Mouse (Mus musculus) erythroblast, adult 5-6 weeks (primary cell): ENCODE measurements around the gene Thbd. TPM values are rescaled to one million over a fixed set of nuclear protein-coding genes. Genes with fewer than 3 reads are reported as not detected.

Experiments
- ATAC-seq: replicated peaks from 2 replicates; pipeline ENCODE4 v1.8.0; 2016; ENCODE audit warnings: moderate number of reproducible peaks, mild to moderate bottlenecking, moderate TSS enrichment, inconsistent platforms; ENCODE audit not compliant: poor library complexity, low FRiP score, severe bottlenecking
- total RNA-seq, 2 experiments: library from RNA; stranded (forward) in 1 of 2; stranded (reverse) in 1 of 2; fragments of 150-400 nt in 1 of 2; fragments of 200-764, 138-1000 nt in 1 of 2; gene quantifications; 2 replicates each; pipeline versions ENCODE4 v1.2.3 to v1.2.4; 2015 to 2017; ENCODE audit warnings: low replicate concordance in 2 of 2

Gene Thbd
- total RNA-seq, 2 experiments from 2014 or later, result 3.1 to 4.7 TPM

DNA sequence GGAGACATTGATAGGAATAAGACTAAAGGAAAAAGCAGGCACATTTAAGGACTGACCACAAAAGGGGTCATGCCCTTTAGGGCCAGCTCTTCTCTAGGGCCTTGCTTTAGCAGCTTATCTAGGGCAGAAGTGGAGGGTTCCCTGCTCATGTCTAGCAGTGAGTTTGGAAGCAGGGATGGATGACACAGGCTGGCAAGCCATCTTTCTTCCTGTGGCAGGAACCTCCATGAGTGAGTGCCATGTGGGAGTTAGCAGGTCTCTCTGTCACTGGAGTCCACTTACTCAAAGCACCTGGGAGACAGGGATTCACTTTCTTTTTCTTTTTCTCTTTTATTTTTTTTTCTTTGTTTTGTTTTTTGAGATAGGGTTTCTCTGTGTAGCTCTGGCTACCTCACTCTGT, 14.1 kb downstream of the Thbd start:
- no peak for ATAC-seq

DNA sequence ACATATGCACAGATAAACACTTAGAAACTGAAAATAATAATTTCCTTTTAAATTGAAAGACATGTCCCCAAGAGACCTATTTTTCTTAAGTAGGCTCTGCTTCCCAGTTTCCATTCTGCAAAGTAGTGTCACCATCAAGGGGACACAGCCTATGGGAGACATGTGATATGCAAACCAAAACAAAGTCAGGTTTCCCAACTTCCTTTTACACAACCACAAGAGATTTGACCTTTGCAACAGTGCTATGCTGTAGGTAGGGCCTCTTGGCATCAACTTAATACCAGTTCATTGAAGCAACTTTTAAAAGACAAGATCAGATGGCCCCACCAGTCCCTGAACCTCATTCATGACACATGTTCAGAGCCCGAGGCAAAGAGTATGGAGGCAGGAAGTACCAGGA, 14.8 kb downstream of the Thbd start:
- no peak for ATAC-seq

DNA sequence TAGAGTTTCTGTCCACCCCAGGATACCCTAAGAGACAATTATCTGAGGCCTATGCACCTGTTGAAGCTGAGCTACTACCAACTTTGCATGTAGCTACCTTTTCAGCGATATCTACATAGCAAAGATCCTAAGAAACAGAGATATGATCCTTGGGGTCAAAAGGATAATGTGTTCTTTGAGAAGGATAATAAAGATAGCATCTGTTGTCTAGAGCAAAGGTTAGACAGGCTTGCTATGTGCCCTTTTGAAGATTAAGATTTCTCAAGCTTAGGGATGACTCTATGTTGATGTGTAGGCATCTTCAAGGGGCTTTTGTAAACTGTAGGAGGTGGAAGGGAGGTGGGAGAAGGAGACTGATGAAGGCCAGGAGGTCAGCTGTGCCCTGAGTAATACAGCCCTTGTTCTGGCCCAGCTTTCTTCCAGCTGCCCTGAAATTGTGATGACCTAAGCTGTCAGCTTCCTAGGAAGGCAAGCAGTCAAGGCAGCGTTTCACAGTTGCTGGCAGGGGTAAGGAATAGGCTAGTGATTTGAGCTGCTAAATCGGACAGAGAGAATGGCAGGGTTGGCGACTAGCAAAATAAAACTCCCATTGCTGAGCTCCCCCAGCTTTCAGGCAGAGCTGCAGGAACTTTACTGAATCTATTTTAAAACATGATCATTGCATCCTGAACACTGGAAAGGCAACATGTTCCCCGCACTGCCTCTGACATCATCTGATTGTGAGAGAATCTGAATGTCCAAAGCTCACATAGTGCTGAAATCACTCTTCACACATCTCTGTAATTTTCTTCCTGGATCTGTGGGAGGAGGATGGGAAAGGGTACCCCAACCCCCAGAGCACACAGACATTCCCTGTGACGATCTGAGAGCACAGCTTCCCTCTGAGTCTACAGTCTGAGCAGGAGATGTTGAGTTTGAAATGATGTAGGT, 20.1 kb downstream of the Thbd start:
- ATAC-seq, result no peak

DNA sequence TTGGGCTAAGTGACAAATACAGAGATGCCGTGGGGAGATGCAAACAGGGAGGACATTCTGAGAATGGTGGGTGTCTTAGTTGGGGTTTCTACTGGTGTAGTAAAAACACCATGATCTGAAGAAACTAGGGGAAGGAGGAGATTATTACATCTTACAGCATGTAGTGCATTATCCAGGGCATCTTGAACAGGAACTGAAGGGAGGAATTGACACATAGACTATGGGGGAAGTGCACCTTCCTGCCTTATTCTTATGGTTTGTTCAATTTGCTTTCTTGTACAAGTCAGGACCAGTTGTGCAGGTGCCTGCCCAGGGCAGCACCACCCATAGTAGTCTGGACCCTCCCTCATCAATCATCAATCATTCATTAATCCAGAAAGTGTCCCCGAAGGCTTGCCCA, 21.1 kb downstream of the Thbd start:
- no peak for ATAC-seq

DNA sequence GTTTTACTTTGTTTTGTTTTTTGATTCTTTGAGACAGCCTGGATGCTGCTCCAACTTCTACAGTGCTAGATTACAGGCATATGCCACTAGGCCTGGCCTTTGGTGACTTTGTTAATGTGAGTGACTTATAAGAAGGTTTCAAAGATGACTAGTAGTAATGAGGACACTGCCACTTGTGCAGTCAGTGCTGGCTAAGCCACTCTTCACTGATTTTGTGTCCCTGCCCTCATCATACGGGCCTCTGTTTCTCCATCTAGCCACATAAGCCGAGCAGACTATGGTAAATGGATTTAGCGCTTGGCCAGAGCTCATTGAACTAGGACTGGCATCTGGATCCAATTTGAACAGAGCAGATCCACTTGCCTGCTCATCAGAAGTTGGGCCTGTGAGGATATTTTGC, 21.5 kb downstream of the Thbd start:
- no peak for ATAC-seq

DNA sequence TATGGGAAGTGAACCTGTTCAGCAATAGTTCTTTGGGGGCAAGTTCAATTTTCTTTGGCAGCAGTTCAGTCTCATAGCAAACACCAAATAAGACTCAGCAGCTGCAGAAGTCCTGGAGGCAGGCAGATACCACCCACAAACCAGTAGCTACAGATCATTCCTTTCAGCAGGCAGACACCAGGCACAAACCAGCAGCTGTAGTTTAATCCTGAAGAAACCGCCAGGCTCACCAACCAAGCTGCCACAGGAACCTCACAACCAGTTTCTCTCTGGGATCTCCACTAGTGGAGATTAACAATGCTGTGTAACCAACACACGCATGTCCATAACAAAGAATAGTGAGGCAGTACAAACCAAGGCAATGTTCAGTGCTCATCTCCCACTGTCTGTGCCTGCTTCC, 26.9 kb downstream of the Thbd start:
- ATAC-seq, result no peak

DNA sequence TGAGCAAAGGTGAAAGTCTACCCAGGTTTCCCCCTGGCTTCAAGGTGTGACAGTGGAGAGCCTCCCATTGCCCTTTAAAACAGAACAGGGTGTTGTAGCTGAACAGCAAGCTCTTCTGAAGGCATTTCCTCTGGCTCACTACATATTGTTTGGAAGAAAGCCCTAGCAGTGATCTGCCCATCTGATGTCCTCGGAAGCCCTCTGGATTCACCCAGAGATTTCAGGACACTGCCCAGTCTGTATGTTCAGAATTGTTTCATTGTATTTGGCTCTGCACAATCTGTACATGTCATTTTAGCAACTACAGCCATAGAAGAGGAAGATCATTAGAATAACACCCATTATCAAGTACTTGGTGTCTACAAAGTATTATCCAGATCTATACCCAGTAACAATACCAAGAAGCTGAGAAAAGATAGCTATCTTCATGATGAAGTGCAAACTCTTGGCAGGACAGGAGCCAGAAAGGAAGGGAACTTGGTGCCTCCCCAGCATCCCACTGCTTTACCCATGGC, 28.0 kb downstream of the Thbd start:
- no peak for ATAC-seq

DNA sequence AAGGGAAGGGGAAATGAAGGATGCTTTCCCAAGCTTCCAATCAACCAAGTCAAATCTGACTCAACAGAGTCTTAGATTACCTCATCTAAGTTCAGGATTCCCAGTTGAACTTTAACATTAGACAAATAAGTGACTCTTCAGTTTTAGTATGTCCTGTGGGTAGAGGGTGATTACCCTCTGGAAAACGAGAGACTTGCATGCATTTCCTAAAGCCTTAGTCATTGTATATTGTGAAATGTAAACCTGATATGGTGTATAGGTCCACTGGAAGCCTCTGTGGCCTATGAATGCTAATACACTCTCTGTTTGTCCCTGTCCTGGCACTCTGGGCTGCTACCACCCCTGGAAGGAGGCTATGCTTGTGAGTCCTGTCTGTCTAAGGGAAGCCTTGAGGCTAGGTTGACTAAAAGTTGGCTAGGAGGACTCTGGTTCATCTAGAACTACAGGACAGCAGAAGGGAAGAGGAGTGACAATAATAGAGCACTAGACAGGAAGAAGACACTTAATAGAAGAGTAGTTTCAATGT, 29.1 kb downstream of the Thbd start:
- ATAC-seq, result no peak

DNA sequence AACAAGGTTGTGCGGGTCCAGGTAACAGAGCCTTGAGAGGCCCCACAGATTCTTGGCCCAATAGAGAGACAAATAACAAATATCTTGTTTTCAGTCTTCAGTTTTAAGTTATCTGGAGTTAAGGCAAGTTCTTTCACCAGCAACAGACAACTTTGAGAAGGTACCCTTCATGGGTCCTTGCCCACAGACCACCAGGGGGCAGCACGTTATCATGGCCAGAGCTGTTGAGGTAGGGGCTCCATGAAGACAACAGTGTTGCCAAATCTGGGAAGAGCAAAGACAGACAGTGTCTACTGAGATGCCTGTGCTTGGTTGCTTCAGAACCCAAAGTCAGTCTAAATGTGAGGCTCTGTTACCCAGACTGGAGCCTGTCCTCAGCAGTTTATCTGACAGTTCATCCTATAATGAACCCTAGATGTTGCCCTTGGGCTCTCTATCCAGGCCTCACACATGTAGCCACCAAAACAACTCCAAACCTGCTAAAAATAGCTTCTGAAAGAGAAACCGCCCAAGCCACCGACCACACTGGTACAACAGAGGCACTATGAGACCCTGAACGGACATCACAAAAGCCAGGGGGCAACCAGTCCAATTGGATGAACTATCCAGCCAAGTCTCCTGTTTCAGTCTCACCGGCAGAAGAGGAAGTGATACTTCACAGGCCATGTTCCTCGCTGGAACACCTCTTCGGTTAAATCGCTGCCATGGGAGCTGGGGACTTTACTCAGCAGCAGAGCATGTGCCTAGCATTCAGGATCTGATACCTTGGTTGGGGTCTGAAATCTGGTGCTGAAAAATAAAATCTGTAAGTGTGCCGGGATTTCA, 32.5 kb downstream of the Thbd start:
- ATAC-seq, result no peak

DNA sequence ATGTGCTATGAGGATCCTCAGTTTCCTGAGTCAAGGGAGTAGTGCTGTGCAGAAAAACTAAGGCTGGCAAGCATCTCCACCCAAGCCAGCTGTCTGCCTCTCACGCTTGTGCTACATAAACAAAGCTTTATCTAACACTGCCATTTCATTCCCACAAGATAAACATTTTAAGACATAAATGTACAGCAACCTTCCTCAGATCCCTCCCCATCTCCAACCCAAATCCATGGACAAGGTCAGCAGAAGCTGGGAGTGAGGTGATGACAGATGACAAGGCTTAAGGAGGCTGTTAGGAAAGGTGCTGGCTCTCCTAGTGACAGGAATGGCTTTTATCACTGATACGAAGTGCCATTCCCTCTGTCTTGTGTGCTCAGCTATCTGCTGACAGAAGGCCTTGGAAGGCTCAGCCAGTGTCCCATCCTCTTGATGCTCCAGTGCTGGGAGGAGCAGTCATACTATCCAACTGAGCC, 34.4 kb downstream of the Thbd start:
- no peak for ATAC-seq

DNA sequence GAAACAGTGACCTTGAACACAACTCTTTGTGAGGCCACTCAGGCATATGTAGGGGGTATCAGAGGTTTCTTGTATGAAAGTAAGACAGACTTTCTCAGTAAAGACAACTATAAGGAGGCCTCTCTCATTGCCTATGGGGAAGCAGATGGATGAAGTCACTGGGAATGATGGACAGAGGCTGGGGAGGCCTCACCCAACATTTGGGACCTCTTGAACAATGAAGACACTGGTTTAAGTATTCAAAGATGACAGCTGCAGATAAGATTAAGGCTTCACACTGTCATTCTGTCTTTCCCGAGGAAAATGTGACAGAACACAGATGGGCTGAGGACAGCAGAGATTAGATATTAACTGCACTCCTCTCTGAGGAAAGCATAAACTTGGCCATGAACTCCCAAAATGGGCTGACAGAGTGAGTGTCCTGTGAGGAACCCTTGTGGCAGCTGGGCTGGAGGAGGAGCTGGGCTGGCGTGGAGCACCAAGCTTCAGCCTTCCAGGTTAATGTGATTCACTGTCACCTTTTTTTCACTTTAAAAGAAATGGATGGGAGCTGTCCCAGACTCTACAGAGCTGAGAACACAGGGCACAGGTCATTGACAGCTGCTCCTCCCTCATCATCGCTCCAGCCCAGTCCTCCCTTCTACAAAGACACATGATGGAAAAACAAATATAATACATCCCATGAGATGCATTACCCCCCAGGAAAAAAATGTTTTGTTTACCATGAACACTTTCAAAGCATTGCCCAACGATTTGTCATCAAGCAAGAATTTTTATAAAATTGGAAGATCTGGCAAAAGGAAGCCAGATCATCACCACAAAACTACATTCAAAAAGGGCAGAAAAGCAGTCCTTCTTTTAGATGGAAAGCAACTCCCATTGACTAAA, 36.0 kb downstream of the Thbd start:
- no peak for ATAC-seq

DNA sequence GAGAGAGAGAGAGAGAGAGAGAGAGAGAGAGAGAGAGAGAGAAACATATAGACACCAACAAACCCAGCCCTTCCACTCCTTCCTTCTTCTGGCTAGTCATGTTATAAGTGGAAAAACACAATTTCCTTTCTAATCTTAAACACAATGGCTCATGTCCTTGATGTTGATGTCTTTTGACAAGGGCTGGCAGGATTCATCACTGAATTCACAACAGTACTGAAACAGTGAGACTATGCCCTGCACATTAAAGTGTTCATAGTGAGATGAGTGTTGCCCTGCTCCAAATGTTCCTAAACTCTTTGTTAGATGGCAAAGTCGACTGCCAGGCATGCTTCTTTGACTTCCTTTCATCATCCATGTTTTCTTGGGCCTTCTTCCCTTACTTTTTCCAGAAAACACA, 42.8 kb downstream of the Thbd start:
- no peak for ATAC-seq

DNA sequence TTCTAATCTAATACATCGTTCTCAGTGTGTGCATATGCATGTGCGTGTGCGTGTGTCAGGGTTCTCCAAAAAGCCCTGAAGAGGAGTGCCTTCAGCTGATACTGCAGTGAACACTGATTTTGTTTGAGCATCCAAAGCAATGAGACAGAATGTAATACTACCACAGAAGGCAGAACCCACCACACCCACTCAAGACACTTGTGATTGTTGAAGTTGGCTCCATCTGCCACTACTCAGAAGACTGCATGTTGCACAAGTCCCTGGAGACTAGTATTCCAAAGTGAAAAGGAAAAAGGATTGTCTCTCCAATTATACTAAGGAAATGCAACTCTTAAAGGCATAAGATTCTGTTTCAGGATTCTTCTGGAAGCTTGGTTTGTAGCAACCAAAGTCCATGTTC, 43.5 kb downstream of the Thbd start:
- no peak for ATAC-seq

DNA sequence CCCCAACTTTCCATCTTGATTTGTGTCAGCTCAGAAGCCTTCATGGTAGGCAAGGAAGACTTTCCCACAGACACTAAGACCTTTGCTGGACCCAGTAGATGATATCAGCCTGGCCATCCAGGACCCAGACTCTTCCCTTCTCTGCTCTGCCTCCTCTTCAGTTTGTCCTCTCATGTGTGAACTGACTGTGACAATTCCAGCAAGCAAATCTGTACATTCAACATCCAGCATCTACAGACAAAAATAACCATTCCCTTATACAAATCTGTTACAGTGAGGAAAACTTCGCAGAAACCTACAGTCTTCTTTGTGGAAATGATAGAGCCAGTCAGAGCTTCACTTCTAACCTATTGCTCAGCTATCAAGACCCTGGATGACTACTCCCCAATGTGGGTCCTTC, 50.8 kb downstream of the Thbd start:
- no peak for ATAC-seq

Other genes with a start within 250 kb of the Thbd start
- not detected in 2 replicates for gene Sstr4, start 12.8 kb downstream of the Thbd start, total RNA-seq (2015; ENCODE audit: low replicate concordance)
- gene Sstr4, start 12.8 kb downstream of the Thbd start, total RNA-seq (2017; ENCODE audit: low replicate concordance), result 0.77 TPM in 1 of 2 replicates, not detected in the other
- 8.8 and 14.2 TPM in 2 replicates for gene Cd93, start 35.4 kb upstream of the Thbd start, total RNA-seq (2015; ENCODE audit: low replicate concordance)
- 9.1 and 9.4 TPM in 2 replicates for gene Cd93, start 35.4 kb upstream of the Thbd start, total RNA-seq (2017; ENCODE audit: low replicate concordance)